Mouse (Mus musculus) ES-Bruce4 (cell line): ENCODE data around the gene Gpat2.

ENCODE experiments used
- CTCF ChIP-seq: IDR thresholded peaks from one replicate; pipeline ENCODE4 v1.8.1; 2011; ENCODE audit warnings: low read depth, low read length
- EP300 ChIP-seq: IDR thresholded peaks from 2 replicates; pipeline ENCODE4 v1.6.1; 2011; ENCODE audit warnings: low read depth, low read length; ENCODE audit not compliant: insufficient read depth
- POLR2A ChIP-seq: IDR thresholded peaks from one replicate; pipeline ENCODE4 v1.8.1; 2011; ENCODE audit warnings: low read length; ENCODE audit not compliant: insufficient read depth

- TF ChIP-seq POLR2A (no peak), CTCF (no peak), EP300 (no peak)
Measured at GRCm38 (mm10) chr2:127435554-127435953, 10.6 kb downstream of the Gpat2 start.
